Mouse (Mus musculus) regulatory T cell (primary cell): ENCODE measurements at regions not wholly inside any gene's neighbourhood (a gene's known extent, or its start where the extent isn't known, plus 50 kb on each side); places are given as distances from the start of the nearest gene placed in this dataset.
"Not testable (repeated sequence)": the region's sequence is repeated elsewhere in the genome, so short reads cannot be mapped to it uniquely, and the experiment has no call there.

Experiments
- in situ Hi-C: fragments of 300-600 bp; cut with MboI, MseI; formaldehyde crosslinking; loops from one replicate; pipeline ENCODE4 v1.15.1; 2025; ENCODE audit warnings: high pct_unique_total_duplicates

DNA sequence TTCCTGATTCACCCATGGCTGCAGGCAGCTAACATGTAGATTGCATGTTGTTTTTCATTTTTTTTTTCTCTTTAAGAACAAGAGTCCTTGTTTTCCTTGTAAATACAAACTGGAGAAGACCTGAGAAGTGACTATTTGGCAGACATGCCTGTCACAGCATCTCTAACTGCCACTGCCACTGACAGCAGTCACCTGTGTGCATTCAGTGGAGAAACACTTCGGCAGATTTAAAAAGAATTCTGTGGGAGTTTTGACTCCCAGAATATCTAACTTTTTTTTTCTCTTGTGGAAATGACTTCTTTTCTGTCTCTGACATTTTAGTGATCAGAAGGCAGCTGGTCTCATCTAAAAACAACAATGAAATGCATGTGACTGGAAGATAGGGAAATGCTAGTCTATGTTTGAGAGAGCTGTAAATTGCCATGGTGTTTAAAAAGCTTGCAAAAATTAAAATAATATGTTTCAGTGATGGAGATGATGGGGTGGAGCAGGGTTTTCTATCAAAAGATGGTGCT, 526.0 kb upstream of the Agtr1b start:
- in situ Hi-C loops, result no loop called here

GRCm38 (mm10) chr3:20864241-20864640, 497.3 kb upstream of the Agtr1b start:
- in situ Hi-C loops, result loop anchor here (10.0 kb wide), 1 partner anchor 1051 kb away; no protein-coding TSS in a partner anchor

GRCm38 (mm10) chr3:20831038-20831437, 464.1 kb upstream of the Agtr1b start:
- in situ Hi-C loops, result no loop called here

DNA sequence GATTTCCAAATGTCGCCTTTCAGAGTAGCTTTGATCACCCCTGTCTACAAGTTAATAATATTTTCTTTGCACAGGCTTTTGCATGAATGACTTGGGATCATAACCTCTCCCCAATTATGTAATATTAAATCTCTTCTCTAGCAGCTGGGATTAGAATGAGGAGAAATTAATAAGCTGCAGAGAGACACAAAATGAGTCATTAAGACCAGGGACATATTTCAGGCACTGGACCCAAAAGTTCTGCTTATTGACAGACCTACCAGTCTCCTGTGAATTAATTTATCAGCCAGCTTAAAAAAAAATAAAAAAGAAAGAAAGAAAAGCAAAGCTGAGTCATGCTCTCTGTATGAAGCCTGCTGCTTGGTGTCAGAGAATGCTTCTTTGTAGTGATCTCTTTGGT, 462.4 kb upstream of the Agtr1b start:
- in situ Hi-C loops, result loop anchor here (5.0 kb wide), 1 partner anchor 43 kb away; no protein-coding TSS in a partner anchor

GRCm38 (mm10) chr3:20828811-20829210, 461.8 kb upstream of the Agtr1b start:
- in situ Hi-C loops, result loop anchor here (5.0 kb wide), 1 partner anchor 43 kb away; no protein-coding TSS in a partner anchor

- in situ Hi-C loops, result loop anchor here (5.0 kb wide), 1 partner anchor 47 kb away; no protein-coding TSS in a partner anchor
These were observed 458.8 kb upstream of the Agtr1b start for GRCm38 (mm10) chr3:20825661-20826334.

DNA sequence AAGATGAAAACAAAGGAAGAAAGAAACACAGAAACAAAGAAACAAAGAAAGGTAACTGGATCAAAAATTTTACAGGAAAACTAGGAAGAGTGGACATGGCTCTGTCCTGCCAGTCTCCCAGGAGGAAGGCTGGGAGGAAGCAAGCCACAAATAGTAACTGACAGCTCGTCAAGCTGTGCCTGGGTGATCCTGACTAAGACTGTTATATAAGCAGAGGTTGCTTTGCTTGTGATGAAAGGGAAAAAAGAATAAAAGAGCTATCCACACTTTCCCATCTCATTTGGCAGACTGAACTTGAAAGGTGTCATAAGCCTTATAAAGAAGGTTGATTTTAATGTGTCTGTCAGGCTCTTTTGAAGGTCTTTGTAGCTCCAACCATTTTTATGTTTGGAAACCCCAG, 455.2 kb upstream of the Agtr1b start:
- in situ Hi-C loops, result no loop called here

- in situ Hi-C loops, result no loop called here
These were observed 454.7 kb upstream of the Agtr1b start for GRCm38 (mm10) chr3:20821712-20822111.

DNA sequence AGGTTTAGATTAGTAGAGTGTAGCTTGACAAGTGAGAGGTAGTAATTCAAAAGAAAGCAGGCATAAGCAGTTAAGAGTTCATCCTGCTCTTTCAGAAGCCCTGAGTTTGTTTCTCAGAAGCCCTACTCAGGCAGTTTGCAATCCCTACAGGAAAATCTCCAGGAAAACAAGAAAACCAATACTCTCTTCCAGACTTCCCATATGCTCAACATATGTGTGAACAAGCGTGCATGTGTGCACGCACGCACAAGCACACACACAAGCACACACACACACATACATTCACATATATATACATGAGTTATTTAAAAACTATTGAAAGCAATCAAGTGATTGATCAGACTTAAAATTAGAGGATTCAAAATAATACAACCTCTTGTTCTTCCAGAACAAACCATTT, 453.1 kb upstream of the Agtr1b start:
- in situ Hi-C loops, result no loop called here

DNA sequence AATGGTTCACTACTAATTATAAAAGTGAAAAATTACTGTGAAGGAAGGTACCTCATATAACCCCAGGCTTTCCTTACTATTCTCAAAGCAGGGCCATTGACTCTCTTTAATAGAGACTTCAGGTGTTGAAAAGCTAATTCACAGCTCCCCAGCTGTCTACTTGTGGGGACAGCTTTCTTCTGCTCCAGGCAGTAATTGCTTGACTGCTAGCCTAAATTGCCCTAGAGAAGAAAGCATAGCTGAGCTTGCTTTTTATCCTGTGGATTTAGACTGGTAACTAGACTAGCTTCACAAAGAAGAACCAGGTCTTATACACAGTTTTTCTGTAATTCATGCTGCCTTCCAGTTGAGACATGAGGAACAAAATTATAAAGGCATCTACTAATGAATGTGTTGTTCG, 452.6 kb upstream of the Agtr1b start:
- in situ Hi-C loops, result no loop called here

DNA sequence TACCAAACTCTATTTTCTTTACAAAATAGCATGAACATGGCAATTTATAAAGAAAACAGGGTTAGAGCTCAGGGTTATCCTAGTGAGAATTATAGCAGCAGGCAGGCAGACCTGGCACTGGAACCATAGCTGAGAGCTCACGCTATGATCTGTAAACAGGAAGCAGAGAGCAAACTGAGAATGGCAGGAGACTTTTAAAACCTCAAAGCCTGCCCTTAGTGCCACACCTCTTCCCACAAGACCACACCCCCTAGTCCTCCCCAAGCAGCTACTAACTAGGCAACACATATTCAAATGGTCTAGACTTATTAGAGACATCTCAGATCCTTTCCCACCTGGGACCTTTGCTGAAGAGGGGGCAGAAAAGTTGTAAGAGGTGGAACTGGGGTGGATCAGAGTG, 449.6 kb upstream of the Agtr1b start:
- in situ Hi-C loops, result no loop called here

GRCm38 (mm10) chr3:20794256-20794655, 427.3 kb upstream of the Agtr1b start:
- in situ Hi-C loops, result no loop called here

DNA sequence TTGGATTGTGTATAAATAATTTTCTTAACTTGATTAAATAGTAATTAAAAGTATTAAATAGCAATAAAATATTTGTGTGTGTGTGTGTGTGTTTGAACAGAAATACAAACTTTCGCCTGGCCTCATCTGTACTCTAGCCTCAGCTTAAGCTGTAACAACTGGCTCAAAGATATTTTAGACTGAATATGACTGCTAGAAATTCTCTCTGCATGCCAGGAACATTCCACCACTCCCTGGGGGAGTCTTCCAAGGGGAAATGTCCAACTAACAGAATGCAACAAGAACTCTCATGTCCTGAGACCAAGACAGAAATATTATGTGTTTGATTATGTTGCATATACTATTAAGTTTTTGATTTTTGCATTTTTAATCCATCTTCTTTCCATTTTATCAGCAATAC, 425.5 kb upstream of the Agtr1b start:
- in situ Hi-C loops, result no loop called here

- in situ Hi-C loops, result no loop called here
These were observed 410.9 kb upstream of the Agtr1b start for GRCm38 (mm10) chr3:20777883-20778282.

DNA sequence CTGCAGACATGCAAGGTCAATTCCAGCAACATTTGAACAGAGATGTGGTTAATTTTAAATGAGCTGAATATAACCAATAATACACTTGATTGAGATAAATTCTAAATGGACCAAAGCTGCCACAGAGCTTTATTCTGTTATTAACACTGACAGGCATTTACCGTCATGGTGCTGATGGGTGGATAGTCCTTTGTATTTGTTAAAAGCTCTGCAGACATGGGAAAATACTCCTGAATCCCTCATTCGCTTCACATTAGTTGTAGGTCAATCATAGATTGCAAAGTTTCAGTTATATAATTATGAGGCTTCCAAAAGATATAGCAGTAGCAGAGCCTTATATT, 410.0 kb upstream of the Agtr1b start:
- in situ Hi-C loops, result no loop called here

DNA sequence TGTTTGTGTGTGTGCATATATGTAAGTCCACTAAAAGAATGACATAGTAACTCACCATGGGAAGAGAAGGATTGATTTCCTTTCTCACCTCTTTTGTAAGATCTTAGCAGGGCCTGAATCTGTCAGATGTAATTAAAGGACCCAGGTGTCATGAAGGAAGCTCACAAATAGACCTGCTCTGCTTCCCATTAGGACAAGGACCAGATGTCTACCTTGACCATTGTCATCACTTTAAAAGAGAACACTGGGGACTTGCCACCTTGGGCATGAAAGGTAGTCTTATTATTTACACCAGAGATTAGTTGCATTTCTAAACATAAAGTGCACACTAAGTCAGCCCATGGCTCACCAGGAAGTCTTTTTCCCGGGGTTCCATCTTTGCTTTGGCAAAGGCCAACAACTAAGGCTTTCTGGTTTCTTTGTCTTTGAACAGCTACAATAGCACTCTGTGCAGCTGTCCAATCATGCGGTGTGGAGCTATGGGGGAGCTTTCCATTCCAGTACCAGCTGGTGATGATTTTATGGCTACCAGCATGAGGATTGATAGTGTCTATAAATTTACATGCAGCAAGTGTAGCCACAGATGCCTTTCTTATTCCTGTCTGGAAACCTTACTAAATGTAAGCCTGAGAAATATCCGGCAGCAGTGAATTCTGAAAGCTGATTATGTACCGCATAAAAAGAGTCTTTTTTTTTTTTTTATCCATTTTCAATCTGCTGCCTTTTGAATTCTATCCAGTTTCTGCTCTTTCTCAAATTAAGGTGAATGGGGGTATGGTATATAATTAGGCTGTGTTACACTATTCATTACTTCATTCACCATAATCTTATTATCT, 409.4 kb upstream of the Agtr1b start:
- in situ Hi-C loops, result no loop called here

DNA sequence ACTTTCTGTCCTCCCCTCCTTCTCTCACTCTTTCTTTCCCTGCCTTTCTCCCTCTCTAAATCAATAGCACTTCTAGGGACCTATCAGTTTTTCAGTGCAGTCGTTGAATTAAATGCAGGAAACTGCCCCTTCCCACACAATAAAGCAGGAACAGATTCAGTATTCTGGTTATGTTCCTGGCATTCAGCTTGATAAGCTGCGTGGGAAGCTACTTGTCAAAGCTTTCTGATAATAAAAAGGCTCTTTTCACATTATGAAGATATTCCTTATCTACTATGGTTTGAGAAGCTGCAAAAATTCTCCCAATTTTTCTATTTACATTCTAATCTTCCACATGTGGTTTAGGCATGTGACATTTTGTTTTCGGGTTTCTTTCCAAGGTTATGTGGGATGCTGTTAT, 367.3 kb upstream of the Agtr1b start:
- in situ Hi-C loops, result no loop called here

DNA sequence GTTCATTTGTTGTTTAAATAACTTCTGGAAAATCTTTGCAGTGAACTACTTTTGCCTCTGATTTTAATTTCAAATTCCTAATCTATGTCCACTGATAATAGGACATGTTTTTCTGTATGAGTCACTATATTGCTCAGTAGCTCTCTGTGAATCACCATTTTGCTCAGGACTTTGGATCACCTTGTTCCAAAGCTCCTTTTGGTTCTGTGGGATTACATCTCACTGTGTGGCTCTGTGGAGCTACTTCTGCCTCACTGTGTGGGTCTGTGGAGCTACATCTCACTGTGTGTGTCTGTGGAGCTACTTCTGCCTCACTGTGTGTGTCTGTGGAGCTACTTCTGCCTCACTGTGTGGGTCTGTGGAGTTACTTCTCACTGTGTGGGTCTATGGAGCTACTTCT, 365.0 kb upstream of the Agtr1b start:
- in situ Hi-C loops, result no loop called here

- in situ Hi-C loops, result no loop called here
These were observed 363.5 kb upstream of the Agtr1b start for GRCm38 (mm10) chr3:20730481-20730880.

- in situ Hi-C loops, result not testable (repeated sequence)
These were observed 362.8 kb upstream of the Agtr1b start for GRCm38 (mm10) chr3:20729776-20730175.

GRCm38 (mm10) chr3:20714671-20715070, 347.7 kb upstream of the Agtr1b start:
- in situ Hi-C loops, result no loop called here

DNA sequence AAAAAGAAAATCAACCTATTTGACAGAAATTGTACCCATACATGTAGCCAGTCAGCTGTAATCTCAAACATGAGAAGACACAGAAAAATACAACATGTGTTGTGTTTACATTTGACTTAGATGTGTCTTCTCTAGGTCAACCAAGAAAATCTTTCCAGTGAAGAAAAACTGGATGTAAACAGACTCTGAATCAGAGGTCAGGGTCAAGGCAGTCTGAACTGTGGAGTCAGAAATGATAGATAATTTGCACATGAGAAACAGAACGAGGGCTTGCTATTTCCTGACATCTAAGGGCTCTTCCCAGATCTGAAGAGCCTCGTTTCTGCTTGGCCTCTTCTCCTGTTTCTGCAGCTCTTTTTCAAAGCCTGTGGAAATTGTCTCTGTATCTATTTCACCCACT, 342.7 kb upstream of the Agtr1b start:
- in situ Hi-C loops, result no loop called here

GRCm38 (mm10) chr3:20695322-20695859, 328.4 kb upstream of the Agtr1b start:
- in situ Hi-C loops, result no loop called here
